Mouse (Mus musculus) pancreas, adult 10 weeks (tissue): ENCODE measurements around the gene Cwc22. TPM values are rescaled to one million over a fixed set of nuclear protein-coding genes. Genes with fewer than 3 reads are reported as not detected.

Source experiments
- polyA plus RNA-seq: library from polyadenylated mRNA; stranded (reverse); fragments of 350-450 nt; fragmentation: Illumina TruSeq; extraction: RNeasy Lipid Tissue Mini Kit (QIAGEN cat#74804); gene quantifications from one replicate; pipeline ENCODE4 v1.2.3, GENCODE M21; 2015; ENCODE audit warnings: low read depth, low replicate concordance; ENCODE audit not compliant: insufficient read depth

Gene Cwc22
- 5.1 TPM for polyA plus RNA-seq

DNA sequence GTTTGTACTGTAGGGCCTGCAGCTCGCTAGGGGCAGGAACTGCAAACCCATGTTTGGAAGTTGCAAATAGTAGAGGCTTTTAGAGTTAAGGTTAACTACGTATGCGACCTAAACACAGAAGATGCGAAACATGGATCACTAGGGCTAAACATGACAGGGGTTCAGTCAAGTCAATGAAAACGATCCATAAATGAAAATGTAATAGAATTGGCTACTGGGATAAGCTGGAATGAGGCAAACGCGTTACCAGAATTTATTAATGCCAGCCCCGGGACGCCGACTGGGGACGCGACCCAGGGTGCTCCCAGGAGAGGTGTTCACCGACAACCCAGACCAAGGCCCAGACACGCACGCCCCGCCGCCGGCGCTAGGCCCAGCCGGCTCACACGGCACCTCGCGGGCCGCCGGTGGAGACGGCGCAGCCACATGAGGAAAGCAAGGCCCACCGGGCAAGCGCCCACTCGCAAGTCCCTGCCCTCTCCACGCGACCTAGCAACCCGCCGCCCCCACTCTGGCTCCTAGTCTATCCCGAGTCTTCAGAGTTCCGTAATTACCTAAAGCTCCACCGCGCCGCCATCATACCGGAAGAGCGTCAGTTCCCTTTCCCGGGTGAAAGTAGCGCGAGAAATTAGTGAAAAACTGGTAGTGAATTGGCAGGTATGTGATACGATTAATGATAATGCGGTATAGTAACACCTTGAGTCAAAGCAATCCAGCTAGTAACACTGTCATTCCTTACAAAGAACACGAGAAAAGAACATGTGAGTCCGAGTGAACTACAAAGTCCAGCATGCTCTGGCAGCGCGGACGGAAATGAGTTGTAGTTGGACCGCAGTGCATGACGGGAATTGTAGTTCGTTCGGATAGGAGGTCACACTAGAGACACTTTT, at the start of gene Cwc22:
Gene Cwc22, minus strand, starts transcription at position 780 of the 890 bp plus-strand sequence.

Other genes starting within 250 kb of the Cwc22 start
- gene Zfp385b, start 126.7 kb downstream of the Cwc22 start, polyA plus RNA-seq = 0.39 TPM